Mouse (Mus musculus): ENCODE data around the gene Lrch3. TPM values are rescaled to one million over a fixed set of nuclear protein-coding genes. Genes with fewer than 3 reads are reported as not detected.

The Lrch3 gene
- polyA plus RNA-seq, 1 experiment, result 0.14 TPM

DNA sequence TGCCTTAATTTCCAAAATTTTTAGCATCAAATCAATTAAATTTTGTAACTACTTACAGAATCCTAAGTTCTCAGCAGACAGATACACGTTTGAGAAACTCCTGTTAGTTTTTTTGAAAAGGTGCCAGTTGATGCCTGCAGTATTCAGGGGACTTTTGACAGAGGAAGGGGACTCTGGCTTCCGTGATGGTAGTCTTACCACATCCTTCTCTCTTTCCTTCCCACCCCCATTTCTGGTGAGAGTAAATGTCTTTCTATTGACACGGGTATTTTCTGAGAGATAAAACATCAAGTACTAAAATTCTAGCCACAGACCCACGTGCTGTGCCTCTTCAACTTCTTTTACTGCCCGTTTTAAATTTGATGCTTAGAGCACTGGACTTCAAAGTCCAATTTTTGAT lies 39.9 kb downstream of the Lrch3 start:
- Histone ChIP-seq H3K36me3 (ENCODE audit: control insufficient read depth) (peaks cover 38% of the 10 kb centered on the region), H3K9me3 (ENCODE audit: control insufficient read depth, low read length) (no peaks in the 10 kb centered on the region; the same call in 1 of the 2 replicates), H3K27me3 (ENCODE audit: control insufficient read depth) (no peaks in the 10 kb centered on the region), H3K4me3 (replicated peaks) (no peak overlapping the region), H3K4me1 (ENCODE audit: control insufficient read depth) (no peaks in the 10 kb centered on the region)
- TF ChIP-seq TAL1 (IDR thresholded peaks at IDR 0.05; ENCODE audit: low read length) (no peak), GATA1 (IDR thresholded peaks at IDR 0.05; ENCODE audit: low read length) (no peak)

DNA sequence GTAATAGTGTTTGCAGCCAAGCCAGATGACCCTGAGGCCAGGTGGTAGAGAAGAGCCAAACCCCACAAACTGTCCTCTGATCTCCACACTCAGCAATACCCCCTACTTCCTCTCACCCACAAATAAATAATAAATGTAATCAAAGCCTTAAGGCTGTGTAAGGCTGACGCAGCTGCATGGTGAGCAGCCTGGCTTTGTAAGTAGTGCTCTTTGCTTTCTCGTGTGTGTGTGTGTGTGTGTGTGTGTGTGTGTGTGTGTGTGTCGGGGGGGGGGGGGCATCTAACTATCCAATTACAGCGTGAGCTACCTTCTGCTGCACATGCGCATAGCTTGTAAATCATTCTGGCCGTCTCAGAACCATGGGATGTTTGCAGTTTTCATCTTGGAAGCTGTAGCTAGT lies 40.4 kb downstream of the Lrch3 start:
- peaks cover 41% of the 10 kb centered on the region for H3K36me3 ChIP-seq (ENCODE audit: control insufficient read depth)
- H3K9me3 ChIP-seq (ENCODE audit: control insufficient read depth, low read length), result no peaks in the 10 kb centered on the region; the same call in 1 of the 2 replicates
- H3K4me3 ChIP-seq (replicated peaks), result no peak overlapping the region
- H3K4me1 ChIP-seq (ENCODE audit: control insufficient read depth), result no peaks in the 10 kb centered on the region
- TF ChIP-seq TAL1 (IDR thresholded peaks at IDR 0.05; ENCODE audit: low read length) (no peak), GATA1 (IDR thresholded peaks at IDR 0.05; ENCODE audit: low read length) (no peak)
- H3K27me3 ChIP-seq (ENCODE audit: control insufficient read depth), result no peaks in the 10 kb centered on the region

DNA sequence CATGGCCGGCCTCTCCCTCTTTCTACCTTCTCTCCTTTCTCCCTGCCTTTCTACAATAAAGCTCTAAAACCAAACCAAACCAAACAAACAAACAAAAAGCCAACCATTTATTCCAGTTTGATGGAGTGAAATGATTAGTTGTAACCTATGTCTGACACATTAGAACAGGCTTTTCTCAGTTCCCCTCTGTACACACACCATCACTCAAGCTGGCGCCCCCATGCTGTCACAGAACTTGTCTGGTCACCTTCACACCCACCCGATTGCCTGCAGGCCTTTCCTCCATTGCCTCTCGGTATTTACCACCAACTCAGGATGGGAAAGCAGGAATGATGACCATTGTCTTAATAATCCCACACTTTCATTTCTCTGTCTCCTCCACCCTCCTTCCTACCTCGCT lies 43.0 kb downstream of the Lrch3 start:
- no peak overlapping the region for H3K4me3 ChIP-seq (replicated peaks)
- peaks cover 60% of the 10 kb centered on the region for H3K36me3 ChIP-seq (ENCODE audit: control insufficient read depth)
- H3K9me3 ChIP-seq (ENCODE audit: control insufficient read depth, low read length), result no peaks in the 10 kb centered on the region
- no peaks in the 10 kb centered on the region for H3K27me3 ChIP-seq (ENCODE audit: control insufficient read depth)
- no peak for TF ChIP-seq TAL1 (IDR thresholded peaks at IDR 0.05; ENCODE audit: low read length)
- H3K4me1 ChIP-seq (ENCODE audit: control insufficient read depth), result no peaks in the 10 kb centered on the region

DNA sequence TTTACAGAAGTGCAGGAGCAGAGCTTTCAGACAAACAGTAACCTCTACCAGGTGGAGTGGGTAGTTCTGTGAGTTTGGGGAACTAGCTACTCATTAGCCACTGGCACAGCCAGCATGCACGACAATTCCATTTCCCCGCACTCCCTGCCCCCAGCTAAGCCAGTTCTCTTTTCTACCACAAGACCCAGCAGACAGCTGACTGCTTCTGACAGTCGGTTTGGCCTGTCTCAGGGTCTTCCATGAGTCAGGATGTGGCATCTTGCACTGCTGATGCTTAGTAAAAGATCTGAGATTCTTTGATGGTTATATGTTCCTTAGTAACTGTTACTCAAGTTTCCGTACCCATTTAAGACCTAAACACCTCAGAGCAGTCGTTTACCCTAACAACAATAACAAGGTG lies 58.6 kb downstream of the Lrch3 start:
- Histone ChIP-seq H3K9me3 (ENCODE audit: control insufficient read depth, low read length) (no peaks in the 10 kb centered on the region), H3K27me3 (ENCODE audit: control insufficient read depth) (no peaks in the 10 kb centered on the region), H3K4me3 (replicated peaks) (no peak overlapping the region), H3K36me3 (ENCODE audit: control insufficient read depth) (peaks cover 39% of the 10 kb centered on the region), H3K4me1 (ENCODE audit: control insufficient read depth) (peaks cover 2% of the 10 kb centered on the region; the same call in 1 of the 2 replicates)
- TF ChIP-seq TAL1 (IDR thresholded peaks at IDR 0.05; ENCODE audit: low read length), result no peak
- TF ChIP-seq GATA1 (IDR thresholded peaks at IDR 0.05; ENCODE audit: low read length), result no peak

DNA sequence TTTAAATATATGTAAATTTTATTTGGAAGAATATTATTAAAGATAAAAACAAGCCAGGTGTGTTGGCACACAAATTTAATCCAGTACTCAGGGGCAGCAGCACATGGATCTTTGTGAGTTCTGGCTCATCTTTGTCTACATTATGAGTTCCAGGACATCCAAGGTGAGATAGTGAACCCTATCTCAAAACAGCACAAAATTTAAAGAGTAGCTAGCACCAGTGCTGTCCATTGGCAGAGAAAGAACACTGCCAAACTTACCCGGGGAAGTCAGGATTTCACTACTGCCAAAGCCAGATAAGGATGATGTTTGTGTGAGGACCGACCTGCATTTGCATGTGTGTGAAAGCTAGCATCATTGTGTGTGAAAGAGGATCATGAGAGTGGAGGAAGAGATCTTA lies 59.1 kb downstream of the Lrch3 start:
- Histone ChIP-seq H3K4me3 (replicated peaks) (no peak overlapping the region), H3K27me3 (ENCODE audit: control insufficient read depth) (no peaks in the 10 kb centered on the region), H3K9me3 (ENCODE audit: control insufficient read depth, low read length) (no peaks in the 10 kb centered on the region), H3K4me1 (ENCODE audit: control insufficient read depth) (peaks cover 2% of the 10 kb centered on the region; the same call in 1 of the 2 replicates), H3K36me3 (ENCODE audit: control insufficient read depth) (peaks cover 41% of the 10 kb centered on the region)
- TF ChIP-seq GATA1 (IDR thresholded peaks at IDR 0.05; ENCODE audit: low read length) (no peak), TAL1 (IDR thresholded peaks at IDR 0.05; ENCODE audit: low read length) (no peak)

DNA sequence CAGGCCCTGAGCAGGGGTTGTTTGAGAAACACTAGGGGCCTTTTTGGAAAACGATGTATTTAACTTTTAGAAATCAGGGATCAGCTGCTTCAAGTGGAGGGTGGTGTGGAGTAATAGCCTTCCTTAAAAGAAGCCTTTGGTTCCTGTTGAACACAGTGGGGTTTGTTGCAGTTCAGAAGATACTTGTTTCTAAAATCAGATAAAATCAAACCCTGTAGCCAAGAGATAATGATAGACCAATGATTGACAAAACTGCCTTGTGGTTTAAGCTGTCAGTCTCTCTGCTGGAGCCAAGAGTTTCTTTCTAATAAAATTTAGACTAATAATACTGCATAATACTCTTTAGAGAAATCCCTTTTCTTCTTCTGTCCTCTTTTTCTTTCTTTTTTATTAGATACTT lies 66.3 kb downstream of the Lrch3 start:
- Histone ChIP-seq H3K4me1 (ENCODE audit: control insufficient read depth) (no peaks in the 10 kb centered on the region), H3K27me3 (ENCODE audit: control insufficient read depth) (no peaks in the 10 kb centered on the region), H3K4me3 (replicated peaks) (no peak overlapping the region), H3K36me3 (ENCODE audit: control insufficient read depth) (peaks cover 51% of the 10 kb centered on the region), H3K9me3 (ENCODE audit: control insufficient read depth, low read length) (no peaks in the 10 kb centered on the region)
- TF ChIP-seq GATA1 (IDR thresholded peaks at IDR 0.05; ENCODE audit: low read length) (no peak), TAL1 (IDR thresholded peaks at IDR 0.05; ENCODE audit: low read length) (no peak)

DNA sequence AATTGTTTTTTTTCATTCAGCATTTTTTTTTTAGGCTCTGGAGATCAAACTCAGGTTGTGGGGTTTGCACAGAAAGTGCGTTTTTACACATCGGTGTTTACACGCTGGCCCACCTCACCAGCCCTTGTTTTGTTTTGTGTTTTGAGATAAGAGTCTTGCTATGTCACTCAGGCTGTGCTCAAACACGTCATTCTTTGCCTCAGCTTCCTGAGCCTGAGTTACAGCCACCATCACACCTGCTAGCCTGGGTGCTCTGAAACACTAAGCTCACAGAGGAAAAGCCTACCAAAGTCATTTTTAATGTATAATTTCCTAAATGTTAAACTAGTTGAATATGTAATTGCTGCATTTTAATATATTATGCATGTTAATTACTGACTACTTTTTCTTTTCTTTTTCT lies 67.5 kb downstream of the Lrch3 start:
- Histone ChIP-seq H3K27me3 (ENCODE audit: control insufficient read depth) (no peaks in the 10 kb centered on the region), H3K4me1 (ENCODE audit: control insufficient read depth) (no peaks in the 10 kb centered on the region), H3K36me3 (ENCODE audit: control insufficient read depth) (peaks cover 51% of the 10 kb centered on the region), H3K9me3 (ENCODE audit: control insufficient read depth, low read length) (no peaks in the 10 kb centered on the region), H3K4me3 (replicated peaks) (no peak overlapping the region)
- TF ChIP-seq GATA1 (IDR thresholded peaks at IDR 0.05; ENCODE audit: low read length) (no peak), TAL1 (IDR thresholded peaks at IDR 0.05; ENCODE audit: low read length) (no peak)

DNA sequence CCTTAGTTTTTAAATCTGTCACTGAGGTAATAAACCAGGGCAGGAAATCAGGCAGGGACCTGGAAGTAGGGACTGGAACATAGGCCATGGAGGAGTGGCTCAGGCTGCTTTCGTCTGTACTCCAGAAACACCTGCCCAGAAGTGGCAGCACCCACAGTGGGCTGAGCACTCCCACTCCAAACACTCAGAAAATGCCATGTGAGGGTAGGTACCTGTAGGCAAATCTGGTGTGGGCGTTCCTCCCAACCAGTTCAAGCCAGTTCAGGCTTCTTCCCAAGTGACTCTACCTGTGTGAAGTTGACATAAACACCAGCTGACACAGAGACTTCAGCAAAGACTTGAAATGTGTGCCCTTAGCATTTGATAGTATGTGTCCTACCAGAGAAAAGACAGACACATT lies 70.7 kb downstream of the Lrch3 start:
- no peaks in the 10 kb centered on the region for H3K4me1 ChIP-seq (ENCODE audit: control insufficient read depth)
- H3K27me3 ChIP-seq (ENCODE audit: control insufficient read depth), result no peaks in the 10 kb centered on the region
- H3K9me3 ChIP-seq (ENCODE audit: control insufficient read depth, low read length), result no peaks in the 10 kb centered on the region
- H3K36me3 ChIP-seq (ENCODE audit: control insufficient read depth), result peaks cover 54% of the 10 kb centered on the region
- TF ChIP-seq TAL1 (IDR thresholded peaks at IDR 0.05; ENCODE audit: low read length), result no peak
- TF ChIP-seq GATA1 (IDR thresholded peaks at IDR 0.05; ENCODE audit: low read length), result no peak
- H3K4me3 ChIP-seq (replicated peaks), result no peak overlapping the region

DNA sequence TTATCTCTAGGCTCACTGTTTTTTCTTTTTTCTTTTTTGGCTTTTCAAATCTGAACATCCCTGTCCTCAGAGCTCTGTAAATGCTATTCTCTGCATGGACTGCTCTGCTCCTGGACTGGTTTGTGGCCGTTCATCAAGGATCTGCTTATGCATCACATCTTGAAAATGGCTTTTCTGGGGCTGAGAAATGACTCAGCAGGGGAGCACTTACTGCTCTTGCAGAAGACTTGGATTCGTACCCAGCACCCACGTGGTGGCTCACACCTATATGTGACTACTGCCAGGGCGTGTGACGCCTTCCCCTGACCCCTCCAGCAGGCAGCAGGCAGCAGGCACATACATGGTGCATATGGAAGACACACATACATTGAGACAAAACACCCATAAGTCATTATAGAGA lies 78.3 kb downstream of the Lrch3 start:
- Histone ChIP-seq H3K4me1 (ENCODE audit: control insufficient read depth) (no peaks in the 10 kb centered on the region), H3K27me3 (ENCODE audit: control insufficient read depth) (no peaks in the 10 kb centered on the region), H3K36me3 (ENCODE audit: control insufficient read depth) (peaks cover 71% of the 10 kb centered on the region), H3K9me3 (ENCODE audit: control insufficient read depth, low read length) (no peaks in the 10 kb centered on the region), H3K4me3 (replicated peaks) (no peak overlapping the region)
- TF ChIP-seq TAL1 (IDR thresholded peaks at IDR 0.05; ENCODE audit: low read length) (no peak), GATA1 (IDR thresholded peaks at IDR 0.05; ENCODE audit: low read length) (no peak)

DNA sequence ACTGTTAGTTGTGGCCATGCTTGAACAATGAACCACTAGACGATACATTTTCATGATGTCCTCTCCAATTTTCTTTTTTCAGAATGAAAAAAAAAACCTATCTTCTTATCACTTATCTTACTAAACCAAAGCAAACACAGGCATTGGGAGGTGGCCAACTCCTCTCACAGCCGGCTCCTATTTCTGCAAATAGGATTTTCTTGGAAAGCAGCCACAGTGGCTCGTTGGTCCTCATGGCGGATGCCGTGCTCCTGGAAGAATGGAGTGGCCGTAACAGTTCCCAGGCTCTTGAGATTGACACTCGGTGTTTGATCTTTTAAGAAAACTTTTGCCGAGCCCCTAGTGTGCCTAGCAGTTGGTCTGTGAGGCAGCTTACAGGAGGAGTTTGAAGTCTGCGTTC lies 91.3 kb downstream of the Lrch3 start:
- H3K36me3 ChIP-seq (ENCODE audit: control insufficient read depth), result peaks cover 75% of the 10 kb centered on the region
- H3K27me3 ChIP-seq (ENCODE audit: control insufficient read depth), result no peaks in the 10 kb centered on the region
- TF ChIP-seq TAL1 (IDR thresholded peaks at IDR 0.05; ENCODE audit: low read length) (no peak), GATA1 (IDR thresholded peaks at IDR 0.05; ENCODE audit: low read length) (no peak)

More for the DNA sequence above, 91.3 kb downstream of the Lrch3 start:
- H3K9me3 ChIP-seq (ENCODE audit: control insufficient read depth, low read length), result no peaks in the 10 kb centered on the region
- no peaks in the 10 kb centered on the region for H3K4me1 ChIP-seq (ENCODE audit: control insufficient read depth)
- H3K4me3 ChIP-seq (replicated peaks), result no peak overlapping the region

All from erythroblast, embryonic 14.5 days (primary cell).